Mouse (Mus musculus): Measurements from ENCODE around the gene Rpl22. TPM values are rescaled to one million over a fixed set of nuclear protein-coding genes. Genes with fewer than 3 reads are reported as not detected.

Gene Rpl22
- total and polyA plus RNA-seq, 2 experiments from 2014 or later: 156 to 185 TPM

GRCm38 (mm10) chr4:152290385-152290784 is 35.2 kb upstream of the Rpl22 start:
- TF ChIP-seq CTCF (IDR thresholded peaks at IDR 0.05; ENCODE audit: low read depth): no peak
- Histone ChIP-seq H3K27me3 (ENCODE audit: insufficient read depth, low read length) (peaks cover 57% of the 10 kb centered on the region), H3K4me3 (ENCODE audit: low read length) (peak overlapping the region; percentile 28), H3K9ac (replicated peaks; ENCODE audit: low read length) (no peak overlapping the region), H3K36me3 (ENCODE audit: insufficient read depth, low read length) (no peaks in the 10 kb centered on the region), H3K4me1 (ENCODE audit: insufficient read depth, low read length) (peaks cover 19% of the 10 kb centered on the region), H3K27ac (no peak overlapping the region), H3K9me3 (ENCODE audit: low read length) (no peaks in the 10 kb centered on the region), H3K4me2 (ENCODE audit: low read depth, low read length) (peak overlapping the region; percentile 51)
- no peak for DNase-seq (ENCODE audit: low spot score)
- WGBS: under 1% methylated on average over 36 of the region's 39 CpGs
- no peak for ATAC-seq

- H3K4me1 ChIP-seq (ENCODE audit: insufficient read depth, low read length): peaks cover 18% of the 10 kb centered on the region
- peaks cover 56% of the 10 kb centered on the region for H3K27me3 ChIP-seq (ENCODE audit: insufficient read depth, low read length)
- H3K4me2 ChIP-seq (ENCODE audit: low read depth, low read length): no peak overlapping the region
- no peaks in the 10 kb centered on the region for H3K36me3 ChIP-seq (ENCODE audit: insufficient read depth, low read length)
- no peak for DNase-seq (ENCODE audit: low spot score)
- H3K27ac ChIP-seq: no peak overlapping the region
- 21% methylated on average over 11 of the region's 11 CpGs for WGBS
- no peak for ATAC-seq
- TF ChIP-seq CTCF (IDR thresholded peaks at IDR 0.05; ENCODE audit: low read depth): no peak
- H3K4me3 ChIP-seq (ENCODE audit: low read length): no peak overlapping the region
- H3K9me3 ChIP-seq (ENCODE audit: low read length): no peaks in the 10 kb centered on the region
- no peak overlapping the region for H3K9ac ChIP-seq (replicated peaks; ENCODE audit: low read length)
Measured at GRCm38 (mm10) chr4:152290991-152291390, 34.6 kb upstream of the Rpl22 start.

- Histone ChIP-seq H3K4me3 (ENCODE audit: low read length) (peak within 1 kb of the TSS; percentile 28), H3K4me2 (ENCODE audit: low read depth, low read length) (peak within 1 kb of the TSS; percentile 51), H3K36me3 (ENCODE audit: insufficient read depth, low read length) (no peaks in the 10 kb centered on the region), H3K9ac (replicated peaks; ENCODE audit: low read length) (no peak within 1 kb of the TSS), H3K27ac (no peak within 1 kb of the TSS), H3K4me1 (ENCODE audit: insufficient read depth, low read length) (peaks cover 12% of the 10 kb centered on the region), H3K27me3 (ENCODE audit: insufficient read depth, low read length) (peaks cover 51% of the 10 kb centered on the region), H3K9me3 (ENCODE audit: low read length) (no peaks in the 10 kb centered on the region)
- 8% methylated on average over 6 of the region's 6 CpGs for WGBS
- ATAC-seq (no peak), DNase-seq (ENCODE audit: low spot score) (no peak)
- no peak for TF ChIP-seq CTCF (IDR thresholded peaks at IDR 0.05; ENCODE audit: low read depth)
Measured at GRCm38 (mm10) chr4:152291562-152291961, 34.0 kb upstream of the Rpl22 start, which contains the start of gene Hes3. Hes3 (minus strand) TSS chr4:152291662.

GRCm38 (mm10) chr4:152292102-152292765 is 33.3 kb upstream of the Rpl22 start:
- ATAC-seq (no peak), DNase-seq (ENCODE audit: low spot score) (peak; percentile 59)
- H3K4me2 ChIP-seq (ENCODE audit: low read depth, low read length): no peak overlapping the region
- H3K27ac ChIP-seq: no peak overlapping the region
- no peaks in the 10 kb centered on the region for H3K9me3 ChIP-seq (ENCODE audit: low read length)
- no peaks in the 10 kb centered on the region for H3K36me3 ChIP-seq (ENCODE audit: insufficient read depth, low read length)
- no peak for TF ChIP-seq CTCF (IDR thresholded peaks at IDR 0.05; ENCODE audit: low read depth)
- WGBS: 9% methylated on average over 12 of the region's 12 CpGs
- no peak overlapping the region for H3K4me3 ChIP-seq (ENCODE audit: low read length)
- H3K27me3 ChIP-seq (ENCODE audit: insufficient read depth, low read length): peaks cover 46% of the 10 kb centered on the region
- peaks cover 11% of the 10 kb centered on the region; the same call in 1 of the 2 replicates for H3K4me1 ChIP-seq (ENCODE audit: insufficient read depth, low read length)
- no peak overlapping the region for H3K9ac ChIP-seq (replicated peaks; ENCODE audit: low read length)

- WGBS: 46% methylated on average over 10 of the region's 10 CpGs
- peaks cover 38% of the 10 kb centered on the region for H3K27me3 ChIP-seq (ENCODE audit: insufficient read depth, low read length)
- DNase-seq (ENCODE audit: low spot score) (no peak), ATAC-seq (no peak)
- no peak overlapping the region for H3K4me3 ChIP-seq (ENCODE audit: low read length)
- no peak overlapping the region for H3K27ac ChIP-seq
- H3K4me2 ChIP-seq (ENCODE audit: low read depth, low read length): no peak overlapping the region
- no peaks in the 10 kb centered on the region for H3K36me3 ChIP-seq (ENCODE audit: insufficient read depth, low read length)
- H3K4me1 ChIP-seq (ENCODE audit: insufficient read depth, low read length): peaks cover 14% of the 10 kb centered on the region; the same call in 1 of the 2 replicates
- no peaks in the 10 kb centered on the region for H3K9me3 ChIP-seq (ENCODE audit: low read length)
- peak; percentile 62 for TF ChIP-seq CTCF (IDR thresholded peaks at IDR 0.05; ENCODE audit: low read depth)
- H3K9ac ChIP-seq (replicated peaks; ENCODE audit: low read length): no peak overlapping the region
Measured at GRCm38 (mm10) chr4:152294188-152294929, 31.2 kb upstream of the Rpl22 start.

GRCm38 (mm10) chr4:152295916-152296315 is 29.6 kb upstream of the Rpl22 start:
- ATAC-seq (no peak), DNase-seq (ENCODE audit: low spot score) (no peak)
- no peaks in the 10 kb centered on the region for H3K9me3 ChIP-seq (ENCODE audit: low read length)
- no peak for TF ChIP-seq CTCF (IDR thresholded peaks at IDR 0.05; ENCODE audit: low read depth)
- 67% methylated on average over 4 of the region's 4 CpGs for WGBS
- peaks cover 8% of the 10 kb centered on the region; the same call in 1 of the 2 replicates for H3K4me1 ChIP-seq (ENCODE audit: insufficient read depth, low read length)
- H3K27me3 ChIP-seq (ENCODE audit: insufficient read depth, low read length): peaks cover 24% of the 10 kb centered on the region
- no peak overlapping the region for H3K4me2 ChIP-seq (ENCODE audit: low read depth, low read length)
- peaks cover 15% of the 10 kb centered on the region; the same call in 1 of the 2 replicates for H3K36me3 ChIP-seq (ENCODE audit: insufficient read depth, low read length)
- H3K27ac ChIP-seq: no peak overlapping the region
- H3K4me3 ChIP-seq (ENCODE audit: low read length): no peak overlapping the region
- no peak overlapping the region for H3K9ac ChIP-seq (replicated peaks; ENCODE audit: low read length)

Data from hindbrain, postnatal 0 days (tissue).